Mouse (Mus musculus): Measurements from ENCODE around the gene Fam178b.
"Not testable (repeated sequence)": the region's sequence is repeated elsewhere in the genome, so short reads cannot be mapped to it uniquely, and the experiment has no call there.

The Fam178b gene

DNA sequence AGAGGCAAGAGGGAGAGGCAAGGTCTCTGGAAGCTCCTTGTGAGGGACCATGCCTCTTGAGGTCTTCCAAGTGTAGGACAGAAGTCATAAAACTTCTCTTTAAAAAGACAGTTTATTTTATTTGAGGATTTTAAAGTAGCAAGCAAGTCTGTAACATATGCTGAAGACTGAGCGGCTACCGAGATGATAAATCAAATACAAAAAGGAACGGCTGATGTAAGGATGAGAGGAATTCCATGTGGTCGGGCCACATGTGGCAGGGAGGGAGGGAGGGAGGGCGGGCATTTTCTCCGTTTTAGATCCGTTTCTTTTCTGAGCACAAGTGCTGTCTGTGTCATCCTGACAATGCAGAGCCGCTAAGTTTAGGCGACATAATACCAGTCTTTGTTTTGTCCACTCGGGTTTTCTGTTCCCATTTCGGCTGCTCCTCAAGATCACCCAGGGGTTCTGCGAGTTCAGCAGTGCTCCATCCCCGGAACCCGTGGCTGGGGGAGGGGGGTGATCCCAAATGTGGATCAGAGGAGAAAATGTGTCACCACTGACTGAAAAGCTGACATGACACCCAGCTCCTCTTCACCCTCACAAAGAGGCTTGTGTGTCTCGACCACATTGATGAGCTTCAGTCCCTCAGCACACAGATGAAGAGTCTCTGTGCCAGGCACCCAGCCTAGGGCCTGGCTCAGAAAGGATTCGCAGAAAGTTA is 10.2 kb downstream of the Fam178b start:
- DNase-seq (ENCODE audit: low spot score) = no peak

DNA sequence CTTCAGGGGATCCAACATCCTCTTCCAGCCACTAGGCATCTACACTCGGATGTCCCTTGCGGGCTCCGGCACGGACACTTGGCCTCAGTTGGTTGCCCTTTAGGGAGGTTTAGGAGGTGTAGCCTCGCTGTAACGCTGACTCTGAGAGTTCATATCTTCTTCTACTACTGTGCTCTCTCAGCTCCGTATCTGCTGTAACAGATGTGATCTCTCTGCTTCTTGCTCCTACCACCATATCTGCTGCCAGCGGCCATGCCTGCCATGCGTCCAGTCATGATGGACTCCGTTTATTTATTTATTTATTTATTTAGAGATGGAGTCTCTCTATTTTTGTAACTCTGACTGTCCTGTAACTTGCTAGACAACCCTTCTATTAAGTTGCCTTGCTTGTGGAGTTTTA is 11.7 kb downstream of the Fam178b start:
- no peak for DNase-seq (ENCODE audit: low spot score)

DNA sequence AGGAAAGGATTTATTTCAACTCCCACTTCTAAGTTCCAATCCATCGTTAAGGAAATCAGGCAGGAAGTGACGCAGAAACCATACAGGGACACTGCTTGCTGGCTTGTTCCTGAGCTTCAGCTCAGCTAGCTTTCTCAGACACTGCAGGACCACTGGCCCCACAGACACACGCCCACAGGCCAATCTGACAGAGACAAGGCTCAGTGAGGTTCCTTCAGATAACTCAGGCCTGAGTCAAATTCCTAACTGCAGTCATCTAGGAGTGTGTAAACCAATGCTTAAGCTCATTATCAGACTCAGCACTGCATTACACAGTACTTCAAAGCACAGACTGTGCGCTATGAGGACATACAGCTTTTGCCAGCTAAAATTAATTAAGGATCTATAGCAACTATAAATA is 12.7 kb downstream of the Fam178b start:
- DNase-seq (ENCODE audit: low spot score) = no peak

DNA sequence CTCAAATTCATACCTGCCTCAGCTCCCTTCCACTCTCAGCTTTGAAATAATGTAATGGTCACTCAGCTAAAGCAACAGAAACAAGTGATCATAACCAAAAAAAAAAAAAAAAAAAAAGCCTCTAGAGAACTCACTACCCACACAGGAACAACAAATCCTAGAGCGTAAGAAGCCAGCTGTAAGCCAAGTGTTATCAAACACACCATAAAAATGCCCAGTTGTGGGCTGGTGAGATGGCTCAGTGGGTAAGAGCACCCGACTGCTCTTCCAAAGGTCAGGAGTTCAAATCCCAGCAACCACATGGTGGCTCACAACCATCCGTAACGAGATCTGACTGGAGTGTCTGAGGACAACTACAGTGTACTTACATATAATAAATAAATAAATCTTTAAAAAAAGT is 15.0 kb downstream of the Fam178b start:
- not testable (repeated sequence) for DNase-seq (ENCODE audit: low spot score)

DNA sequence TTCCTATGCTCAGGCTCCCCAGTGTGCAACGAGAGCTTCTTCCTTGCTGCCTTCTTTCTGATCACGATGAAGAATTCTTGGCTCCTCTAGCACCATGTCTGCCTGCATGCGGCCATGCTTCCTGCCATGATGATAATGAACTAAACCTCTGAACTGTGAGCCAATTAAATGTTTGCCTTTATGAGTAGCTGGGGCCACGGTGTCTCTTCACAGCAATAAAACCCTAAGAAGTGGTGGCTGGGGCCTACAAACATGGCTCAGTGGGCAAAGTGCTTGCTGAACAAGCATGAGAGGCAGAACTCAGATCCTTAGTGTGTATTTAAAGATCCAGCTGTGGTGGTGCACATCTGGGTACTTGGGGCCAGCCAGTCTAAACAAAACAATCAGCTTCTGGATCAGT is 17.0 kb downstream of the Fam178b start:
- no peak for DNase-seq (ENCODE audit: low spot score)

DNA sequence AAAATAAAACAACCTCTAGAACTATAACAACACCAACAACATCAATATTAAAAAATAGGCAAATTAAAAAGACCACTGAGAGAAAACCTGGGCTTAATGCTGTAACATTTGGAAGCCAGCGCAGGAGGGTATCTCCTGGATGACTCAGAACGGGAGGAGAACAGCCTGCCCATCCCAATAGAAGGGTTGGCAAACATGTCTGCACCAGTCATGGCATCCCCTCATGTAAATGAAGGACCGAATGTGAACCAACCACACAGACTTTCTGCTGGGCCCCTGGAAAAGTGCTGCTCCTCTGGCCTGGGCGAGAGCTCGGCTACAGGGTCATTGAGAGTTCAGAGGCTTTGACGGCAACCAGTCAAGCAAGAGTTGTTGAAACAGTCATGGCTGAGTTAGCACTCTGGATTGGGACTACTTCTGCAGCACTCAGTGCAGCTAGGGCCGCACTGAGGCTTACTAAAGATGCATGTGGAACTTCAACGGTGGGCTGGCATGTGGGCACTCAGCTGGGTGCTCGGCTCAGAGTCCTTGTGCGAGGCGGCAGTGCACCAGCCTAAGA is 17.7 kb downstream of the Fam178b start:
- no peak for DNase-seq (ENCODE audit: low spot score)

DNA sequence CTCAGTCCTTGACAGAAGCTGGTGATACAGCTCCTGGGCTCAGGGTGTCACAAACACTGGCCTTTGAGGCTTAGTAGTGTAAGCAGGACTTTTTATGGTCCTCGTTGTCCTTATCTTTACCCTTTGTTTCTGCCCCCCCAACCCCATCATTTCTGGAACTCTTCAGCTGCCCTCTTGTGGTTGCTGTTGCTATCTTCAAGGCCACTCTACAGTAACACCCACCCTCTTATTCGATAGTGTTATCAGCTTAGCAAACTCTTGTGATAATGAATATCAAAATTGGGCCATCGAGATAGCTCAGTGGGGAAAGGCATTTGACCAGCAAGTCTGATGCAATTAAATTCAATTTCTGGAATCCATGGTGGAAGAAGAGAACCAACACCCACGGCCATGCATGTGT is 18.5 kb downstream of the Fam178b start:
- peak; percentile 11 for DNase-seq (ENCODE audit: low spot score)

DNA sequence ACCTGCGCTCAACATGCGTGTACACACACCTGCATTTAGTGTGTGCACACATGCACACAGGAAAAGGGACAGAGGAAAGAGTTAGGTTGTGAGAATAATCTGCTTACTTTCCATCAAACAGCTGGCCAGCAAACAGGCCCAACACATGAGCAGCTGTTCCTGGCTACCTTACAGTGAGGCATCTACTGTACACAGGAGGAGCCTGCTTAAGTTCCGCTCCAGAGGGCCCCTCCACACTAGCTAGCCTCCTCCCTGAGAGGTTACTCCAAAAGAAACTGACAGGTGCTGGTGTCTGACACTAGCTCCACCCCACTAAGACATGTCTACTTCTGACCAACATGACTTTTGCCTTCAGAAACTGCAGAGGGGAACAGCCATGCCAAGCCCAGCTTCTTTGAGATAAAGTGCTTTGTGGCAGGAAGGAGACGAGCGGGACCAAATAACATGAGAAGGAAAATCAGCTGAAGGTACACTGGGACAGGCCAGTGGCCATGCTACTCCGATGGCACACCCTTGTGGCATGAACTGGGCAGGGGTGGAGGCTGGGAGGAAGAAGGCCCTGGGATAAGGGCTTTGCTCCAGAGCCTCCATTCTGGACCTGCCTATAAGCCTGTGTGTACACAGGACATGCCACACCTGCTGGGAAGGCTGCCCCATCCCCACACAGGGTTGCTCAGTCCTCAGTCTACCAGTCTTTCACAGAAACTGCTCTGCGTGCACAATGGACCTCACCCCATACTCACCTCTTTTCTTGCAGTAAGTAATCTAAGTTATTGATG is 24.2 kb downstream of the Fam178b start:
- no peak for DNase-seq (ENCODE audit: low spot score)

DNA sequence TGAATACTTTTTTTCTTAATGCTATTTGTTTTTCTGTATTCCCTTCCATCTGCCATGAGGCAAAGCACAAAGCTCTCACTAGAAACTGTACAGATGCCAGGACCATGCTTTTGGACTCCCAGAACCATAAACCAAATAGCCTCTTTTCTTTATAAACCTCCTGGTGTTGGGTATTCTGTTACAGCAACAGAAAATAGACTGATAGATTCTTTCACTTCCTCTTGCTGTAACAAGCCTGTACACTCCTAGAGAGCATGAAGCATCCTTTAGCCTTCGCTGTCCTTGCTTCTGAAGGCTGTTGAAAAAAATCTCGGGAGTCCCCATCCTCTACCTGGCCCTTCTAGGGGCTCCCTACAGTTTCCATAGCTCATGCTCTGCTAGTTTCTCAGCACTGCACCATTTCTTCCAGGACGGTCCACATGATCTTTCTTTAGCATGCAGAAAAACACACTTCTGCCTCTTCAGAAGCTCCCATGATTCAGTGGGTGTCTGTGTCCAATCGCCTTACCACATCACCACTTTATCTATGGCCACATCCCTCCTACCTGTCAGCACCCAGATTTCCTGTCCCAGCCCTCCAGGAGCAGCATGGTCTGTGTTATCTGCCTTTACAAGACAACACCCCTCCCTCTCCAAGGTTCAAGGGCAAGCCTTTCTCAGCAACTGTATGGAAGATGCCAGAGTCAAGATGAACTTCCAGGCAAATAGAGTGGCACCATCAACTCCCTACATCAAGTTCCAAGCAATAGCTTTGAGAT is 25.1 kb downstream of the Fam178b start:
- DNase-seq (ENCODE audit: low spot score) = no peak

DNA sequence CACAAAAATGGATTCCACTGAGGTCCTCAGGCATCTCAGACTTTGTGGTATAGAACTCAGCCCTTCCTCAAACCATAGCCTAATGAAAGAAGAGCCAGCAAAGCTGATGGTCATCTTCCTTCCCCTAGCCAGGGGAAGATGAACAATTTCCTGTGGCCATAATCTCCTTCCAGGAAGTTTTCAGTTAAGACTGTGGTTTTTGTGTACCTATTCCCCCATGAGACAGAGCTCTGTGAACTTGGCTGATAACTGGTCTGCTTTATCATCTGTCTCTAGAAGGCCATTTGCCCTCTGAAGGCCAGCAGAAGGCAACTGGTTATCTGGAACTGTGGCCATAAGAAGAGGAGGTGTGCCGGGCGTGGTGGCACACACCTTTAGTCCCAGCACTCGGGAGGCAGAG is 26.8 kb downstream of the Fam178b start:
- no peak for DNase-seq (ENCODE audit: low spot score)

DNA sequence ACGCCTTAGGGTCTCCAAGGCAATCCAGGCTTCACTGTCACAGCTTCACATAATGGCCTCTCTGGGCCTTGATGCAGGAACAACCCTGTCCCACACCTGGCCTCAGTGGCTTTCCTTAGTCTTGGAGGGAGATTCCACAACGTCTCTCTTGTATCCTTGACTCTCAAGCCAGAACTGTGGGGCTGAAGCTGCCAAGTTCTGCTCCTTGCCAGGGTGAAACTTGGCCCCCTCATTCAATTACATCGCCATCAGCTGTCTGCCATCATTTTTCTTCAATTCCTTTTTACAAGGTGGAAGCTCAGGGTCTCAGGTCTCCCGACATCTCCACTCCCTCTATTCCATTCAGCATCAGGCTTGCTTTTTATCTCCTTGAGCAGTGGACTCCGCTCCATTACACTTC is 27.9 kb downstream of the Fam178b start:
- DNase-seq (ENCODE audit: low spot score) = no peak

DNA sequence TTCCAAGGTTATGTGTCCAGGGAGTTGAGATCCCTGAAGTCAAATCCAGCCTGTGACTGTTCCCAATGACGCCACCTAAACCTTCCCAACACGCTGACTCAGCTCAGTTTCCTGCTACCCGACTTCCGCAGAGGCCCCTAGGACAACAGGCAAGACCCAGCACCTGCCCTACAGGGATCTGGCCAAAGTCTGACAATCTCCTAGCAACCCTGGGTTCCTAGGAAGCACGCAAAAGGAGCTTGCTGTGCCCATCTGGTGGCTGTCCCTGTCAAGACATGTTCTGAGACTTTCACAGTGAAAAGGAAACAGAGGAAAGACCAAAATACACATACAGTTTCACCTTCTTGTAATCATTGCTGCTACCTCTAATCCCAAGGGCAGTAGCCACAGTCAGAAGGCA is 35.4 kb downstream of the Fam178b start:
- DNase-seq (ENCODE audit: low spot score) = no peak

DNA sequence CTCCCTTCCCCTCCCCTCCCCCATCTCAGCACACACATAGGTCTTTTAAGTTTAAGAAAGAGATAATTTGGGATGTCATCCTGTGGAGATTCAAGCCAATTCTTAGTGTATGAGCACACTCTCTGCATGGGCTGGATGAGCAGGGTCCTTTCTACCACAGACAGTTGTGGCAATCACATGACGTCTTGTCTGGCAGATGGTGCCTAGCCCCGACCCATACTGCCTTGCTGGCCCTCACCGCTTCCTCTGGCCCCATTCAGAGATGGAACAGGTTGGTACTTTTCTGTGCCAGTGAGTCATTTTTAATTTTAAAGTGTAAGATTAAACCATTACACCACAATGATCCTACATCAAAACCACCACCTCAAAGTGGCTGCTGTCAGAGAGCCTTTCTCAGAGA is 36.7 kb downstream of the Fam178b start:
- DNase-seq (ENCODE audit: low spot score) = no peak

DNA sequence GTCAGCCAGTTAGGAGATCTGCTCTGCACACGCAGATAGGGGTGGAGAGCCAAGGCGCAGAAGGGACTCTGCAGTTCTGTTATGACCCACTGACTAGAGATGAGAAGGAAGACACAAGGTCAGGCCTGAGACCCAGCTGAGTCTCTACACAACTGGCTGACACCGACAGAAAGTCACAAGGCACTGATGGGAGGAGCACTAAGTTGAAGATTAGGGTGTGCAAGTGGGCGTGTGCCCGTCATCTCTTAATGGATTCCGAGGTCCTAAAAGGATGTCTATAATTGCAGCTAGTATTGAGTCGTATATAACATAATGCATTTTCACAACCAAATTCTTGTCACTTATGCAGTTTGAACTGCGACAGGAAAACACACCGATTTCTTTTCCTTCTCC is 38.4 kb downstream of the Fam178b start:
- no peak for DNase-seq (ENCODE audit: low spot score)

DNA sequence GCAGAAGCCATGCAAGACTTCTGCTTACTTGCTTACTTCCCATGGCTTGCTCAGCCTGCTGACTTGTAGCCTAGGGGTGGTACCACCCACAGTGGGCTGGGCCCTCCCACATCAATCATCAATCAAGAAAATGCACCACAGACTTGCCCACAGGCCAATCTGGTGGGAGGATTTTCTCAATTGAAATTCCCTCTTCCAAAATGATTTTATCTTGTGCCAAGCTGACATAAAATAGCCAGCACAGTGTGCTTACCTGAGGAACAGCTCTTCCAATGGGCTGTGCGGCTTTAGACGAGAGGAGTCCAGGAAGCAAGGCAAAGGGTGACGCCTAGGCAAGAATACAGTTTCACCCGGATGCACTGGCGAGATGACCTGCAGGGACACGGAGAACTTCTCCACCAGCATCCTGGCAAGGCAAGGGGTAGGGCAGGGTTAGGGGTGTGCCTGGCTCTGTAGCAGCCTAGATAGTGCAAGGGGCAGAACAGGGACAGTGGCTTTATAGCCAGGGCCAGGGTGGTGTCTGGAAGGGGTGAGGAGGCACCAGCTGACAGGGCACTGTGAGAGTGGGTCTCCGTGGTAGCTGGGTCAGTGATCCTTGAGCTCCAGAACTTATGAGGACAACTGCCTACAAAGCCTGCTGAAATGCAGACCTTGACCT is 38.9 kb downstream of the Fam178b start:
- DNase-seq (ENCODE audit: low spot score) = no peak

DNA sequence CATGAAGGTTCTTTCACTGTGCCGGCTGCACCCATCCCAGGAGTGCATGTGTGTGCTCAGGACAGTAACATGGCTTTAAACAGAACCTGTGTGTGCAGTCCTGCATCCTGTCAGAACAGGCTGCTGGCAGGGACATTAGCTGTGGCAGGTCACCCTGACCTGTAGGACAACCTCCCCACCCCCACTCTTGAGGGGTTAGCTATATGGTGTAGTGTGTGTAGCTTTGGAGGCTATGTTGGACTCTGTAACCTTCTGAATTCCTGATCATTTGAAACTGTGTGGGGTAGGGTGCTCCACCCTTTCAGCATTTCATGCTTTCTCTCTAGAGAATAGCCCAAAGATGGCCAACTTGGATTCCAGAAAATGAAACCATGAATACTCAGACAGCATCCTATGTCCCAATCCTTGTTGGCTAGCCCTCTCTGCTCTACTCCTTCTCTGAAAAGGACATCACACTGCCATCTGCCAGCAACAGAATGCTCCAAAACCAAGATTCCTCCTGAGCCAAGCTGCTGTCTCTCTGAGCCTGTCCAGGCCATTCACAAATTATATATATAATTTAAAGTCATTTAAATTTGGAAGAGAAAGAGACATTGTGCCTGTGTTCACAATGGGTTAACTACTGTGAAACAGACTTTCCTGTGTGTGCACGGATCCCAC is 47.0 kb downstream of the Fam178b start:
- DNase-seq (ENCODE audit: low spot score) = no peak

DNA sequence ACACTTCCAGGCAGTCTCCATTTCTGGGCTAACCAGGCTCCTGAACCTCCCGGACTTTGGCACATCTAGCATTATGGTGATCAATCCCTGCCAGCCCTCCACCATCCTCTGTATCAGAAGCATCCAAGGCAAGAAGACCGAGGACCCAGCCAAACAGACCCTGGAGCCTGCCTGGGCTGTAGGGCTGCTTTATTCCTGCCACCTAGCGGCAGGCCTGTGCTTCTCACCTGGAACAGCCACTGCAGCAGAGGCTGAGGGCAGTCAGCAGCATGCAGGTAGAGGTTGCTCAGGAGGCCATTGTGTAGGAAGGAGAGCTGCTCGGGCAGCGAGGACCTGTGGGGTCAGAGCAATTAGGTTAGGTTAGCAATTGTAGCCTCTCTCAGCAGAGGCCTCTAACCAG is 48.0 kb downstream of the Fam178b start:
- no peak for DNase-seq (ENCODE audit: low spot score)

DNA sequence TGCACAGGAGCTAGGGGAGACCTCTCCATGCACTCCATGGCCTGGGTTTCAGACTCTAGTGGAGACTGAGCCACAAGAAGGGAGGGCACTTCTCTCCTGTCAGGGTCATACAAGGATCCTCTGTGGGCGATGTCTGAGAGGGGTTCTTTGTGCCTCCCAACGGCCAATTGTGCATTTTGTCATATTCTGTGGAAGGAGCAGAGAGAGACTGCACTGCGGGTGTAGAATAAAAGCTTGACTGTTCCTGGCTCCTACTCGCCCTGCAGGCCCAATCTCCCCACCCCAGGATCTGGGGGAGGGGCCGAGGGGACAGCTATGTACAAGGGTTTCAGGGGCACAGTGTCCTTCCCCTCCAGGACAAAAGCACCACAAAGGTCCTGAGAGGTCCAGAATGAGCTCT is 49.1 kb downstream of the Fam178b start:
- no peak for DNase-seq (ENCODE audit: low spot score)

DNA sequence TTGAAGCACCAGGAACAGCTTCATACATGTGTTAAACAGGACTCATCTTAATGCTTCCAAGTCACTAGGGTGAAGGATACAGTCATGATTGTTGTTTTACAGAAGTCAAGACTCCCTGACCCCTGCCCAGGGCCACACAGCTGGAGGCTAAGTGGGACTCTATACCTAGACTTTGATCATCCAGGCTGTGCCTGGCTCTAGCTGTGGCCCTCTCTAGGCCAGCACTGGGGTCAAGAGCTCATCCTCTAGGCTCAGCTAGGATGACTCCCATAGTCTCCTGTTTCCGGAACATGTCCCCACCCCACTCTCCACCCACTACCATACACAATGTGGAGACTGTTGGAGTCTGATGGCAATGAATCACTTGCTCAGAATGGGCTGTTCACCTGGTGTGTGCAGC is 50.1 kb downstream of the Fam178b start:
- DNase-seq (ENCODE audit: low spot score) = no peak

DNA sequence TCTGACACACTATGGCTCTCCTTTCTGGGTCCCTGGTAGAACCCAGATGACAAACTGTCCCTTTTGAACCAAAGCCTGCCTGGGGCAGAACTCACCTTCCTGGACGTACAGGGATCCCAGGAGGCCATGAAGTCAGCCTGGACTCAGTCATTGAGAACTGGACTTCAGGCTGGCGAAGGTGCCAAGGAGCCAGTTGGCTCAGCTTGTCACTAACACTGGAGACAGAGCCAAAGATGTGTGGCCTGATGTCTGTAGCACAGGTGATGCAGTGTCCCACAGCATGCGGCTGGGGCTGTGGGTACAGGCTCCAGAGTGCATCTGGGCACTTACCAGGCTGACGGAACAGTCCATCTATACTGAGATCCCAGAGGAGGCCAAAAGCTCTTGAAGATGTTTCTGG is 50.9 kb downstream of the Fam178b start:
- no peak for DNase-seq (ENCODE audit: low spot score)

DNA sequence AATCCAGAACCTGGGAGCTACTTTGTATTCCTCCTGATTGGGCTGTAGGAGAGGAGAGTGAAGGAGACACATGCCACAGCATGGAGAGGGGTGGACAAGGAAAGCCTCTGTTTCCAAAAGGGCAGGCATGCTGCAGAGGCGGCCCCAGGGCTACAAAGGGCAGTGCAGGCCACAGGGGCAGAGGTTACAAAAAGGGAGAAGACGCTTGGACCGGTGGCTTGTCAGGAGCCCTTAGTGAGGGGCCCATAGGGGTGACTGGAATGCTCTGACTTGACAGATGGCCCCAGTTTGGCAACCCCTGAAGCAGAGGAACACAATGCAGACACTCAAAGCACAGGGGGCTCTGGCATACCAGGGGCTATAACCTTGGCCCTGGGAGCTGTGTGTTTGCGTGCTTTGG is 51.6 kb downstream of the Fam178b start:
- no peak for DNase-seq (ENCODE audit: low spot score)

All from layer of hippocampus, adult 9-10 months (tissue).